Mouse (Mus musculus) thymus, adult 2 months (tissue): ENCODE measurements around the gene Gata3.

Experiments used
- CTCF ChIP-seq: fragments of 200-500 bp; IDR thresholded peaks from 2 replicates; pipeline ENCODE4 v1.5.1; 2012; ENCODE audit warnings: mild to moderate bottlenecking, control low read depth, low read length, moderate library complexity, borderline replicate concordance; ENCODE audit not compliant: control insufficient read depth, poor library complexity, insufficient read depth; ENCODE audit errors: extremely low read depth
- POLR2A ChIP-seq: fragments of 200-500 bp; IDR thresholded peaks from 2 replicates; pipeline ENCODE4 v1.6.1; 2012; ENCODE audit warnings: mild to moderate bottlenecking, low read length, control low read depth, moderate library complexity; ENCODE audit not compliant: control insufficient read depth, poor library complexity, insufficient read depth; ENCODE audit errors: extremely low read depth

DNA sequence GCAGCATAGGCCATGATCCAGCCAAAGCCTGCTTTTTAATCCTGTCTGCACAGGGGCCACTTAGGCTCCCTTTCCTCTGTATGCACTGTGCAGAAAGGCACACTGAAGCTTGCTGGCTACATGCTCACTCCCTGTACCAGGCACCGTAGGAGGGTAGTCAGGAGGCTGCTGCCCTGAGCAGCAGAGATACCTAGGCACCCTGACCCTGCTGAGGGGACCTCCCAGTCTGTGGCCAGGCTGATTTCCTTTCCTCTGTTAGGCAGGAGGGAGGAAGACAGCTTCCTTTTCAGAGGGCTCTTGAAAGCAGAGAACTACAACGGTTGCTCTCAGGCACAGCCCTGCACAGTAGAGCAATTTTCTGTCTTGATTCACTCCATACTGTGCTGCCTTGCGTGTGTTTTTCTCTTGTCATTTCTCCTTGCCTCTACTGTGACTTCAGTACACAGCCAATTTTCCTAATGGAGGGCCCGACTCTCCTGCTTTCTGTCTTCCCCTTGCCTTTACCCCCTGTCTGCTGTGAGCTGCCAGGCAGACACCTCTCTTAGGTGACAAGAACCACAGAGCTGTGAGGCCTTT is 18.6 kb downstream of the Gata3 start:
- TF ChIP-seq CTCF = no peak
- no peak for TF ChIP-seq POLR2A
